Mouse (Mus musculus): ENCODE measurements around the gene Pgpep1. TPM values are rescaled to one million over a fixed set of nuclear protein-coding genes. Genes with fewer than 3 reads are reported as not detected.

Pgpep1 gene
- total and polyA plus RNA-seq, 2 experiments from 2014 or later = 29.1 to 36.3 TPM

- TF ChIP-seq EP300 (IDR thresholded peaks at IDR 0.05; ENCODE audit: low read depth) = peak; percentile 92
- no peak for TF ChIP-seq CTCF (IDR thresholded peaks at IDR 0.05; ENCODE audit: low read depth)
- Histone ChIP-seq H3K36me3 (replicated peaks; ENCODE audit: control insufficient read depth, insufficient read depth, low read length) (no peaks in the 10 kb centered on the region), H3K27me3 (ENCODE audit: control insufficient read depth, insufficient read depth, low read length) (no peaks in the 10 kb centered on the region), H3K4me1 (ENCODE audit: control insufficient read depth, insufficient read depth) (peaks cover 42% of the 10 kb centered on the region), H3K9ac (replicated peaks; ENCODE audit: low read depth, low read length) (peak overlapping the region; percentile 43), H3K9me3 (replicated peaks; ENCODE audit: control insufficient read depth, low read length) (no peaks in the 10 kb centered on the region), H3K4me3 (ENCODE audit: low read depth, low read length) (peak overlapping the region; percentile 18; the same call in 1 of the 2 replicates), H3K27ac (ENCODE audit: low read depth) (peak overlapping the region; percentile 91), H3K4me2 (ENCODE audit: low read depth, low read length) (peak overlapping the region; percentile 53)
- 3% methylated on average over 31 of the region's 31 CpGs for WGBS
- DNase-seq (ENCODE audit: low spot score) (peak; percentile 92), ATAC-seq (ENCODE audit: insufficient read depth, low read depth) (peak; percentile 22)
Measured at GRCm38 (mm10) chr8:70696019-70696885, 36.1 kb upstream of the Pgpep1 start.

GRCm38 (mm10) chr8:70695318-70696018 lies 35.3 kb upstream of the Pgpep1 start:
- H3K4me2 ChIP-seq (ENCODE audit: low read depth, low read length) = 0 out of 2 replicates have a peak overlapping the region, but pooled peaks have one; percentile 8
- peak overlapping the region; percentile 91 for H3K27ac ChIP-seq (ENCODE audit: low read depth)
- H3K4me3 ChIP-seq (ENCODE audit: low read depth, low read length) = no peak overlapping the region
- DNase-seq (ENCODE audit: low spot score) = no peak
- H3K9me3 ChIP-seq (replicated peaks; ENCODE audit: control insufficient read depth, low read length) = no peaks in the 10 kb centered on the region
- WGBS = 34% methylated on average over 32 of the region's 32 CpGs
- ATAC-seq (ENCODE audit: insufficient read depth, low read depth) = no peak
- H3K27me3 ChIP-seq (ENCODE audit: control insufficient read depth, insufficient read depth, low read length) = no peaks in the 10 kb centered on the region
- TF ChIP-seq EP300 (IDR thresholded peaks at IDR 0.05; ENCODE audit: low read depth) (no peak), CTCF (IDR thresholded peaks at IDR 0.05; ENCODE audit: low read depth) (no peak)
- peaks cover 41% of the 10 kb centered on the region for H3K4me1 ChIP-seq (ENCODE audit: control insufficient read depth, insufficient read depth)
- 0 out of 2 replicates have a peak overlapping the region, but pooled peaks have one; percentile 43 for H3K9ac ChIP-seq (replicated peaks; ENCODE audit: low read depth, low read length)
- H3K36me3 ChIP-seq (replicated peaks; ENCODE audit: control insufficient read depth, insufficient read depth, low read length) = no peaks in the 10 kb centered on the region

- H3K9me3 ChIP-seq (replicated peaks; ENCODE audit: control insufficient read depth, low read length) = no peaks in the 10 kb centered on the region
- no peaks in the 10 kb centered on the region for H3K27me3 ChIP-seq (ENCODE audit: control insufficient read depth, insufficient read depth, low read length)
- WGBS = 57% methylated on average over 5 of the region's 5 CpGs
- no peak overlapping the region for H3K9ac ChIP-seq (replicated peaks; ENCODE audit: low read depth, low read length)
- H3K4me2 ChIP-seq (ENCODE audit: low read depth, low read length) = no peak overlapping the region
- no peak for DNase-seq (ENCODE audit: low spot score)
- ATAC-seq (ENCODE audit: insufficient read depth, low read depth) = no peak
- TF ChIP-seq CTCF (IDR thresholded peaks at IDR 0.05; ENCODE audit: low read depth) (no peak), EP300 (IDR thresholded peaks at IDR 0.05; ENCODE audit: low read depth) (no peak)
- no peak overlapping the region for H3K4me3 ChIP-seq (ENCODE audit: low read depth, low read length)
- H3K36me3 ChIP-seq (replicated peaks; ENCODE audit: control insufficient read depth, insufficient read depth, low read length) = no peaks in the 10 kb centered on the region
- H3K4me1 ChIP-seq (ENCODE audit: control insufficient read depth, insufficient read depth) = peaks cover 41% of the 10 kb centered on the region
- H3K27ac ChIP-seq (ENCODE audit: low read depth) = no peak overlapping the region
Measured at GRCm38 (mm10) chr8:70693636-70694035, 33.4 kb upstream of the Pgpep1 start.

- peak overlapping the region; percentile 55 for H3K4me2 ChIP-seq (ENCODE audit: low read depth, low read length)
- DNase-seq (ENCODE audit: low spot score) (no peak), ATAC-seq (ENCODE audit: insufficient read depth, low read depth) (no peak)
- 3% methylated on average over 19 of the region's 20 CpGs for WGBS
- no peaks in the 10 kb centered on the region for H3K27me3 ChIP-seq (ENCODE audit: control insufficient read depth, insufficient read depth, low read length)
- peak overlapping the region; percentile 29 for H3K9ac ChIP-seq (replicated peaks; ENCODE audit: low read depth, low read length)
- H3K9me3 ChIP-seq (replicated peaks; ENCODE audit: control insufficient read depth, low read length) = no peaks in the 10 kb centered on the region
- peak overlapping the region; percentile 22 for H3K4me3 ChIP-seq (ENCODE audit: low read depth, low read length)
- H3K36me3 ChIP-seq (replicated peaks; ENCODE audit: control insufficient read depth, insufficient read depth, low read length) = no peaks in the 10 kb centered on the region
- no peak for TF ChIP-seq CTCF (IDR thresholded peaks at IDR 0.05; ENCODE audit: low read depth)
- TF ChIP-seq EP300 (IDR thresholded peaks at IDR 0.05; ENCODE audit: low read depth) = no peak
- H3K4me1 ChIP-seq (ENCODE audit: control insufficient read depth, insufficient read depth) = peaks cover 30% of the 10 kb centered on the region
- H3K27ac ChIP-seq (ENCODE audit: low read depth) = no peak overlapping the region
Measured at GRCm38 (mm10) chr8:70691727-70692231, 31.6 kb upstream of the Pgpep1 start.

DNA sequence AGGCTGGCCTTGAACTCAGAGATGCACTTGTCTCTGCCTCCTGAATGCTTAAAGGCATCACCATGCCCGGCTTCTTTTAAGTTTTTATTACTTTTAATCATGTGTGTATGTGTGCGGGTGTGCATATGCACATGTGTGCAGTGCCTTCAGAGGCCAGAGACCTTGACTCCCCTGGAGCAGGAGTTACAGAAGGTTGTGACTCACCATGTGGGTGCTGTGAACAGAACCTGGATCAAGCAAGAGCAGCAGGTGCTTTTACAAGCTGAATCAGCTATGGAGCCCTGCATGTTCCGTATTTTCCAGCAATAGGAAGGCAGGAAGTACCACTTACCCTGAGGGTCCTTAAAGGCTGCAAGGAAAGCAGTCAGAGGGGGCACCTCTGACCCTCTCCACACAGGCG lies 31.0 kb upstream of the Pgpep1 start:
- Histone ChIP-seq H3K27ac (ENCODE audit: low read depth) (no peak overlapping the region), H3K4me1 (ENCODE audit: control insufficient read depth, insufficient read depth) (peaks cover 24% of the 10 kb centered on the region), H3K4me3 (ENCODE audit: low read depth, low read length) (no peak overlapping the region), H3K27me3 (ENCODE audit: control insufficient read depth, insufficient read depth, low read length) (no peaks in the 10 kb centered on the region), H3K36me3 (replicated peaks; ENCODE audit: control insufficient read depth, insufficient read depth, low read length) (no peaks in the 10 kb centered on the region), H3K9ac (replicated peaks; ENCODE audit: low read depth, low read length) (no peak overlapping the region), H3K4me2 (ENCODE audit: low read depth, low read length) (0 out of 2 replicates have a peak overlapping the region, but pooled peaks have one; percentile 55), H3K9me3 (replicated peaks; ENCODE audit: control insufficient read depth, low read length) (no peaks in the 10 kb centered on the region)
- no peak for TF ChIP-seq CTCF (IDR thresholded peaks at IDR 0.05; ENCODE audit: low read depth)
- TF ChIP-seq EP300 (IDR thresholded peaks at IDR 0.05; ENCODE audit: low read depth) = no peak
- 84% methylated on average over 4 of the region's 4 CpGs for WGBS
- DNase-seq (ENCODE audit: low spot score) (no peak), ATAC-seq (ENCODE audit: insufficient read depth, low read depth) (no peak)
